Mouse (Mus musculus): ENCODE data around the gene Ccdc15.

DNA sequence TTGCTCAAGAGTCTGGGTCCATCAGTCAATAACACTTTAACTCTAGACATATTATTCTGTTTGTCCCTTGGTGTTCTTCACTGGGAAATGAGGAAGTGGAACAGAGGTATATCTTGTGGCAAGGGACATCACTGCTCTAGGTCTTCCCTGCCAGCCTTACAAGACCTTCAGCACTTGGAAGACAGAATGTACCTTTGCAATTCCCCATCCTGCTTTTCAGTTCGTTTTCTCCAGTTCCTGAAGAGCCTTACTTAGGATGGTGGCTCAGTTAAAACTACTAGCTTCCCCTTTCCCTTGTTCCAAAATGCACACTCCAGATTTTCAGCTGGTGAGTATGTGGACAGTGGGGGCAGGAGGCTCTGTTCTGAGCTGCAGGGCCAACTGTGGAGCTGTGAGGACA, 14.6 kb upstream of the Ccdc15 start:
- TF ChIP-seq CTCF (IDR thresholded peaks at IDR 0.05; ENCODE audit: control insufficient read depth, insufficient read depth, low read length) (no peak), POLR2A (IDR thresholded peaks at IDR 0.05; ENCODE audit: borderline replicate concordance, control insufficient read depth, low read depth, low read length) (no peak)
